Mouse (Mus musculus) thymus, postnatal 0 days (tissue): Measurements from ENCODE around the gene Dcst1. TPM values are rescaled to one million over a fixed set of nuclear protein-coding genes. Genes with fewer than 3 reads are reported as not detected.
A peak's percentile ranks its signal among the peaks of the same experiment; 100 is the strongest.

Source experiments
- DNase-seq: peaks from one replicate; pipeline ENCODE4 v3.0.0-alpha.2; 2015; ENCODE audit warnings: low spot score
- polyA plus RNA-seq: library from polyadenylated mRNA; unstranded; fragments of >200 nt; fragmentation: Nextera tagmentation; extraction: Ambion mirVana; gene quantifications from 2 replicates; pipeline ENCODE4 v1.2.1, GENCODE M21; 2015

The Dcst1 gene
- polyA plus RNA-seq, 1 experiment from 2014 or later = 0.14 TPM

DNA sequence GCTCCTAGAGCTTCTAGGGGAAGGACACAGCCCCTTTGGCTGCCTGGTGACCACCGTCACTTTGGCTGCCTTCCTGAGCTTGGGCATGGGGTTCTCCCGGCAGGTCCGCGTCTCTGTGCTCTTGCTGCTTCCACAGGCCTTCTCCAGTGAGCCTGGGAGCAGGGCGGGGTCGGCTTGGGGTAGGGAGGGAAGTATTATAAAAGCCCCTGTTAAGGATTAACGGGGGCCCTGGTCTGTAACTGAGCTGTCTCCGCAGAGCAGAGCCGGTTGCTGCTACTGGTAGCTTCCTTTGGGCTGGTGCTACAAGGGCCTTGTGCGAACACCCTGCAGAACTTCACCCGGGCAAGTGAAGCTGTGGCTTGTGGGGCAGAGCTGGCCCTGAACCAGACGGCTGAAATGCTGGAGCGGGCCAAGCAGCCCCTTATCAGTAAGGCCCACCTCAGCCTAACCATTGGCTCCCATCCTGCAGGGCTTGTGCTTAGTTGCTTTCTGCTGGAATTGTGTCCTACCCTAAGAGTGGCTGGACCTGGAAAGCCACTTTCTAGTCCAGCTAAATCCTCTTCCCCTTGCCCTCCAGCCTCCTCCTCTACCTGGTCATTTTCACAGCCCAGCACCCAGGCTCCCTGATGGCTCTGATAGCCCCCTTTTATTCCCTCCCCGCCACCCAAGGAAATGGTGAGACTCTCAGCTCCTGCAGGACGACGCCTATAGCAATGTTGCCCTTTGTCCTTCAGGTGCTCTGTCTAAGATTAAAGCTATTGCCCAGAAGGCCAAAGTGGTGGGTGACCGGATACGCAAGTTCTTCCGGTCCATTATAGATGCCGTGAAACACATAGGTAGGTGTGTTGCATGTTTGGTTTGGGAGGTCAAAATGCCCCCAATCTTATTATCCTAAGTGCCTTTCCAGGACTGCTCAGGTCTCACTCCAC is 697 bp upstream of the Dcst1 start:
- no peak for DNase-seq

DNA sequence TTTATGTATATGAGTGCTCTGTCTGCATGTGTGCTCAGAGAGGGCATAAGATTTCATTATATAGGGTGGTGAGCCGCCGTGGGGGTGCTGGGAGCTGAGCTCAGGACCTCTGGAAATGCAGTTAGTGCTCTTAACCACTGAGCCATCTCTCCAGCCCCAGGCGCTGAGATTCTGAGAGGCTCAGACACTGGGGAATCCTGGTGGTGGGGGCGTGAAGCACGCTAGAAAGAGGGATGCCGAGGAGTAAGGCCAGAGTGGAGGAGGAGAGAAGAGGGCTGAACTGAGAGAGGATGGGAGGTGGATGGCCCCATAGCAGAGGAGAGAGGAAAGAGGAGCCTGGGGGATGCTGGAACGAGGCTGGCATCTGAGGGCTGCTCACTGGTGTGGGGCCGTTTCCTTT is 422 bp downstream of the Dcst1 start:
- DNase-seq = no peak

GRCm38 (mm10) chr3:89361675-89362074 is 3.4 kb downstream of the Dcst1 start, which contains the start of gene Dcst2:
Dcst2 (plus strand) TSS chr3:89361975.
- DNase-seq = no peak

DNA sequence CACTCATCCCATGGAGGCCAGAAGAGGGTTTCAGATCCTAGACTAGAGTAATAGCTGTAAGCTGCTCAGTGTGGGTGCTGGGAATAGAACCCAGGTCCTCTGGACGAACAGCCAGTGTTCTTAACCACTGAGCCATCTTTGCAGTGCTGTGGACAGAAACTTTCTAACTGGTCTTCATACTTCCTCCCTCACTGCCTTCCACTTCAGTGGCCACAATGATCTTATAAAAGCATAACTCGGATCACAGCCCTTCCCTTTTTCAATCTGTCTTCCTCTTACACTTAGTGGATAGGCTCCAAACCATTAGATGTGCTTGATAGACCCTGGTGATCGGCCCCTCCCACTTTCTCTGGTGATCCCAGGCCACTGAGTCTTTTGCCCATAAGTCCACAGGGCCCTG is 4.8 kb downstream of the Dcst1 start:
- DNase-seq = no peak

- DNase-seq = no peak
Measured at GRCm38 (mm10) chr3:89359630-89360029, 5.4 kb downstream of the Dcst1 start.

GRCm38 (mm10) chr3:89356029-89356428 is 9.0 kb downstream of the Dcst1 start:
- DNase-seq = no peak

DNA sequence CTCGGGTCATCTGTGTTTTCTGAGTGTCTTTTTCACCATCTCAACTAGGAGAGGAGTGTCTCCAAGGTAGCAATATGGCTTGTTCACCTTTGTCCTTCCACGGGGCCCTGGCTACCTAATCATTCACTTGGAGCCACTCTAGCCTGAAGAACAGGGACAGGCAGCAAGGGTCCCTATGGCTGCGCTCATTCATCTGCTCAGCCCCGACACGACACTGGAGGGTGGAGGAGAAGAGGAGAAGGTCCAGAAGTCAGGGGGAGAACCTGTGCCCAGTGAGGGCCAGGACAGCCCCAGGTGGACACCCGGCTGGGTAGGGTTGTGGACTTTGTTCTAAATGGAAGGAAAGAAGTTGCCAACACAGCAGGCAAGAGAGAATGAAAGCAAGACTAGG is 9.5 kb downstream of the Dcst1 start:
- no peak for DNase-seq

DNA sequence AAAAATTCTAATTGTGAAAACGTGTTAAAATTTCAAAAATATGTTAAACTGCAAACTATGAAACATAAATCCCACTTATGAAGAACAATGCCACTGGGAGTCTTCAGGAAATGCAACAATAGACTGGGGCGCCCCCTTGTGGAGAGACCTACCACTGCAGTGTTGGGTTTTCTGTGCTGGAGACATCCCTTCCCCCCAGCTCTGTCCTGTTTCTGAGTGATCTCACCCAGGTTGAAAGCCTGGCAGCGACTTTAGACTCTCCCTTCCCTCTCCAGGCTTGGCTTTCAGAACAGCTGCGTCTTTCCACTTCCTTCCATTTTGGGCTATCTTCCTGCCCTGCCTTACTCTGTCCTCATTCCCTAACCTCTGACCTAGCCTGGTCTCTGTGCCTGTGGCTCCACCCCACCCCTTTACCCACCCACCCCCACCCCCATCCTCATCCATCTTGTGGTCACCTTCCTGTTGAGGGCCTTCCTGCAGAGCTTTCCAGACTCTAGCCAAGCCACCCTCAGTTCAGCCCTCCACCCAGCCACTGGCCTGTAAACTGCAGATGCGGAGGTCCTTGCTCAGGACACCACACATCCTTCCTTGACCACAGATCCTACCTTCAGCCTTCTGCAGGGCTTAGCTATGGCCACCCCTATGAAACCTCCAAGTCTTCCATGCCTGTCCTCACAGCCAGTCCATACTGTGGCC is 10.1 kb downstream of the Dcst1 start:
- peak; percentile 80 for DNase-seq

- DNase-seq = no peak
Measured at GRCm38 (mm10) chr3:89351271-89351670, 13.8 kb downstream of the Dcst1 start.

- peak; percentile 80 for DNase-seq
Measured at GRCm38 (mm10) chr3:89349869-89350501, 15.1 kb downstream of the Dcst1 start, which contains the start of gene Adam15. Adam15 (minus strand) TSS chr3:89349996.

- DNase-seq = no peak
Measured at GRCm38 (mm10) chr3:89348911-89349868, 15.9 kb downstream of the Dcst1 start.

- no peak for DNase-seq
Measured at GRCm38 (mm10) chr3:89347916-89348315, 17.1 kb downstream of the Dcst1 start.

GRCm38 (mm10) chr3:89346815-89347540 is 18.1 kb downstream of the Dcst1 start:
- DNase-seq = no peak

DNA sequence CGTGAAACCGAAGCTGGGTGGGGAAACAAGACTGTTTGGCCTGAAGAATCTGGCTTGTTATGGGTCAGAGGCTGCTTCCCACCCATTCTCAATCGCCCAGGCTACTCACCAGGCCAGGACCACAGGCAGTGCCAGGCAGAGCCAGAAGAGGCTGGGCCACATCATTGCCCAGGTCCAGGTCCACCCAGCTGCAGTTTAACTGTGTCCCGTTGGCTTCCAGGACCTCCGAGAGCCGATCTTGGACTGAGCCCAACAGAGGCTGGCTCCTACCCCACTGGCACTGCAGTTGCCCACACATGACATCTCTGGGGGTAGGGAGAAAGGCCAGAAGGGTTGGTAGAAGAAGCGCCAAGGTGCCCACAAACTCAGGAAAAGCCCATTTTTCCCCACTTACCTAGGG is 21.8 kb downstream of the Dcst1 start:
- DNase-seq = no peak

GRCm38 (mm10) chr3:89341794-89342193 is 23.3 kb downstream of the Dcst1 start:
- DNase-seq = no peak

- peak; percentile 72 for DNase-seq
Measured at GRCm38 (mm10) chr3:89340465-89340864, 24.6 kb downstream of the Dcst1 start.

DNA sequence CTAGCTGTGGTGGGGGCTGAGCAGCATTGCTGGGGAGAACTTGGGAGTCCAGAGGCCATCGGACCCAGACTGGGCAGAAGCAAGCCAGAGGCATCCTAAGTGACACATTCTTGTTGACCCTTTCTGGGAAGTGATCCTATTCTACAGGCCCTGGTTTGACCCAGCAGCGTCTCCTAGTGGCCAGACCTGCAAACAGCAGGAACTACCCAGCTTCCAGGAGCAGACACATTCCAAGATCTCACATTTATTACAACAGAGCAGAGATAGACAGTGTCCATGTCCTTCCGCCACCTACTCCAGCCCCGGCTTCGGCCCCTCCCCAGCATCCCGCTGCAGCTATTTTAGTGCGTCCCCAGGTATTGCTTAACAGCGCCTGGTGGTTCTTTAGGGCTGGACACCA is 25.6 kb downstream of the Dcst1 start:
- peak; percentile 67 for DNase-seq

- peak; percentile 78 for DNase-seq
Measured at GRCm38 (mm10) chr3:89337721-89338578, 27.1 kb downstream of the Dcst1 start, which contains the start of gene Efna4. Efna4 (minus strand) TSS chr3:89338028.
